Mouse (Mus musculus) liver, postnatal 0 days (tissue): ENCODE results near the gene Klhl29.

Experiments used
- CTCF ChIP-seq: sonication (generic); IDR thresholded peaks from 2 replicates; pipeline ENCODE4 v1.5.1; 2016; ENCODE audit warnings: antibody characterized with exemption, low read depth
- EP300 ChIP-seq: IDR thresholded peaks from 2 replicates; pipeline ENCODE4 v1.6.1; 2016; ENCODE audit warnings: antibody characterized with exemption, low read depth, mild to moderate bottlenecking

- TF ChIP-seq CTCF (no peak), EP300 (no peak)
Measured at GRCm38 (mm10) chr12:5395188-5395587, 19.7 kb upstream of the Klhl29 start.
